25 mouse cellular contexts compared by ENCODE assay signal in genomic region chr15:86485815-86486214, GRCm38 (mm10).
DNase-seq lines count a peak whose midpoint lies in the region; ATAC-seq and TF ChIP-seq lines count a peak whose summit lies in the region.
"Had no signal": no experiment of that assay in that cellular context is flagged by ENCODE, and none has a peak within 500 bp of the region (broad histone marks: within the 10 kb centered on the region; RNA-seq: fewer than 3 reads in every experiment).

No protein-coding gene starts in this region.

- DNase-seq in layer of hippocampus, adult 2 months (ENCODE audit: low spot score in 2 of 2) = no peak
- DNase-seq in layer of hippocampus, postnatal 36 days = no peak
- peak; percentile 6 for DNase-seq in lung, postnatal 36 days
- no peak for DNase-seq in lung, postnatal 10 days
- no peak for DNase-seq in cerebellum, postnatal 36 days
- DNase-seq: adrenal gland, adult 8-10 months; cerebellum, adult 8-10 months; cerebellum, postnatal 25 days; embryo, embryonic 11 days; gastrocnemius, postnatal 10 days; heart, postnatal 36 days; kidney, postnatal 25 days; liver, embryonic 13.5 days; right cerebral cortex, postnatal 25 days; thymus, adult 18-20 months had no signal

- no peak overlapping the region for H3K4me3 ChIP-seq in layer of hippocampus, adult 2 months
- H3K4me3 ChIP-seq: forebrain, embryonic 13.5 days; heart, embryonic 10.5 days; heart, embryonic 15.5 days; hindbrain, embryonic 13.5 days; liver, embryonic 13.5 days had no signal

- ATAC-seq in erythroblast, adult 5-6 weeks (replicated peaks; ENCODE audit: low FRiP score, poor library complexity, severe bottlenecking) = 0 out of 2 replicates have a peak, but pooled peaks have one; percentile 16
- peak; percentile 42 for ATAC-seq in megakaryocyte progenitor cell, adult 5-6 weeks (replicated peaks; ENCODE audit: poor library complexity)
- ATAC-seq: activated CD4-positive, CD25-positive, alpha-beta regulatory T cell, adult 4 months; forebrain, embryonic 13.5 days; intestine, postnatal 0 days; midbrain, embryonic 16.5 days had no signal

- H3K27ac ChIP-seq in layer of hippocampus, adult 2 months = peak overlapping the region; percentile 80; the same call in 1 of the 2 replicates
- H3K27ac ChIP-seq: heart, embryonic 10.5 days; heart, embryonic 15.5 days; hindbrain, embryonic 13.5 days; liver, embryonic 13.5 days; stomach, postnatal 0 days had no signal

- no peak for TF ChIP-seq CTCF in layer of hippocampus, adult 2 months (conservative IDR thresholded peaks at IDR 0.05)
